ENCODE assay signal across 12 mouse cellular contexts in genomic region chr3:37908456-37908855, GRCm38 (mm10).
DNase-seq lines count a peak whose midpoint lies in the region; ATAC-seq and TF ChIP-seq lines count a peak whose summit lies in the region.
"Had no signal": no experiment of that assay in that cellular context is flagged by ENCODE, and none has a peak within 500 bp of the region (broad histone marks: within the 10 kb centered on the region; RNA-seq: fewer than 3 reads in every experiment).

No protein-coding gene starts in this region.

- no peak overlapping the region for H3K4me2 ChIP-seq in hindbrain, embryonic 11.5 days (replicated peaks; ENCODE audit: low read depth, low read length)
- no peak overlapping the region for H3K4me2 ChIP-seq in kidney, postnatal 0 days (ENCODE audit: low read length)
- no peak overlapping the region for H3K4me2 ChIP-seq in forebrain, embryonic 11.5 days (ENCODE audit: low read depth, low read length, severe bottlenecking)
- H3K4me2 ChIP-seq: hindbrain, embryonic 15.5 days; liver, embryonic 15.5 days had no signal

- no peaks in the 10 kb centered on the region for H3K36me3 ChIP-seq in hindbrain, embryonic 10.5 days
- no peaks in the 10 kb centered on the region for H3K36me3 ChIP-seq in hindbrain, embryonic 11.5 days (ENCODE audit: control insufficient read depth, insufficient read depth, low read length)
- H3K36me3 ChIP-seq in embryonic facial prominence, embryonic 10.5 days (replicated peaks), result no peaks in the 10 kb centered on the region
- H3K36me3 ChIP-seq in kidney, postnatal 0 days (ENCODE audit: insufficient read depth, low read length), result no peaks in the 10 kb centered on the region
- no peaks in the 10 kb centered on the region for H3K36me3 ChIP-seq in forebrain, embryonic 11.5 days (ENCODE audit: control insufficient read depth, insufficient read depth, low read length)
- H3K36me3 ChIP-seq: G1E; hindbrain, embryonic 15.5 days; liver, embryonic 15.5 days had no signal

- DNase-seq in hindbrain, embryonic 10.5 days (ENCODE audit: low spot score), result no peak
- DNase-seq in hindbrain, embryonic 11.5 days (ENCODE audit: low spot score), result no peak
- peak; percentile 66 for DNase-seq in Muller cell, postnatal 12 days (ENCODE audit: inconsistent ontology term)
- no peak for DNase-seq in embryonic facial prominence, embryonic 10.5 days (ENCODE audit: low spot score)
- peak; percentile 71 for DNase-seq in kidney, postnatal 0 days (ENCODE audit: low spot score)
- DNase-seq in layer of hippocampus, adult 2 months (ENCODE audit: low spot score in 2 of 2), result no peak
- no peak for DNase-seq in forebrain, embryonic 11.5 days (ENCODE audit: low spot score)
- DNase-seq: cerebellum, postnatal 14 days; retina, postnatal 1 day had no signal

- H3K27ac ChIP-seq in hindbrain, embryonic 10.5 days, result peak overlapping the region; percentile 75
- H3K27ac ChIP-seq in hindbrain, embryonic 11.5 days (ENCODE audit: low read depth, low read length), result no peak overlapping the region
- H3K27ac ChIP-seq in embryonic facial prominence, embryonic 10.5 days (replicated peaks), result peak overlapping the region; percentile 62
- peak overlapping the region; percentile 84 for H3K27ac ChIP-seq in kidney, postnatal 0 days
- no peak overlapping the region for H3K27ac ChIP-seq in layer of hippocampus, adult 2 months
- no peak overlapping the region for H3K27ac ChIP-seq in forebrain, embryonic 11.5 days (ENCODE audit: low read depth, low read length)
- H3K27ac ChIP-seq: hindbrain, embryonic 15.5 days had no signal

- H3K9ac ChIP-seq in hindbrain, embryonic 11.5 days (ENCODE audit: low read depth, low read length), result no peak overlapping the region
- H3K9ac ChIP-seq in kidney, postnatal 0 days (ENCODE audit: low read depth, low read length), result no peak overlapping the region
- H3K9ac ChIP-seq in forebrain, embryonic 11.5 days (ENCODE audit: low read length), result no peak overlapping the region
- H3K9ac ChIP-seq: hindbrain, embryonic 15.5 days; liver, embryonic 15.5 days had no signal

- H3K4me3 ChIP-seq in hindbrain, embryonic 10.5 days, result no peak overlapping the region
- H3K4me3 ChIP-seq in hindbrain, embryonic 11.5 days (ENCODE audit: low read depth, low read length), result no peak overlapping the region
- no peak overlapping the region for H3K4me3 ChIP-seq in embryonic facial prominence, embryonic 10.5 days
- no peak overlapping the region for H3K4me3 ChIP-seq in kidney, postnatal 0 days (replicated peaks; ENCODE audit: low read depth, low read length)
- H3K4me3 ChIP-seq in layer of hippocampus, adult 2 months, result no peak overlapping the region
- H3K4me3 ChIP-seq in forebrain, embryonic 11.5 days (ENCODE audit: low read depth, low read length), result no peak overlapping the region
- H3K4me3 ChIP-seq: hindbrain, embryonic 15.5 days; liver, embryonic 15.5 days had no signal

- 0 out of 2 replicates have a peak, but pooled peaks cover 7% of the 10 kb centered on the region for H3K9me3 ChIP-seq in hindbrain, embryonic 10.5 days
- no peaks in the 10 kb centered on the region for H3K9me3 ChIP-seq in hindbrain, embryonic 11.5 days (ENCODE audit: control insufficient read depth, low read length)
- H3K9me3 ChIP-seq in embryonic facial prominence, embryonic 10.5 days, result no peaks in the 10 kb centered on the region
- no peaks in the 10 kb centered on the region for H3K9me3 ChIP-seq in kidney, postnatal 0 days (replicated peaks; ENCODE audit: low read length)
- no peaks in the 10 kb centered on the region for H3K9me3 ChIP-seq in forebrain, embryonic 11.5 days (ENCODE audit: control insufficient read depth, low read length)
- H3K9me3 ChIP-seq: G1E; hindbrain, embryonic 15.5 days; liver, embryonic 15.5 days had no signal

- WGBS in hindbrain, embryonic 10.5 days, result 37% methylated on average over 6 of the region's 6 CpGs
- WGBS in hindbrain, embryonic 11.5 days, result 43% methylated on average over 6 of the region's 6 CpGs
- 37% methylated on average over 6 of the region's 6 CpGs for WGBS in embryonic facial prominence, embryonic 10.5 days
- WGBS in kidney, postnatal 0 days, result 18% methylated on average over 6 of the region's 6 CpGs
- WGBS in forebrain, embryonic 11.5 days, result 73% methylated on average over 6 of the region's 6 CpGs

- peaks cover 14% of the 10 kb centered on the region; the same call in 1 of the 2 replicates for H3K27me3 ChIP-seq in hindbrain, embryonic 10.5 days (ENCODE audit: insufficient read depth, poor library complexity, severe bottlenecking)
- no peaks in the 10 kb centered on the region for H3K27me3 ChIP-seq in hindbrain, embryonic 11.5 days (ENCODE audit: control insufficient read depth, insufficient read depth, low read length)
- H3K27me3 ChIP-seq in embryonic facial prominence, embryonic 10.5 days (replicated peaks; ENCODE audit: low read depth, poor library complexity, severe bottlenecking), result no peaks in the 10 kb centered on the region
- no peaks in the 10 kb centered on the region for H3K27me3 ChIP-seq in kidney, postnatal 0 days (ENCODE audit: insufficient read depth, low read length)
- no peaks in the 10 kb centered on the region for H3K27me3 ChIP-seq in forebrain, embryonic 11.5 days (ENCODE audit: control insufficient read depth, insufficient read depth, low read length)
- H3K27me3 ChIP-seq: hindbrain, embryonic 15.5 days; liver, embryonic 15.5 days had no signal

- H3K4me1 ChIP-seq in hindbrain, embryonic 10.5 days (replicated peaks), result peaks cover 24% of the 10 kb centered on the region
- H3K4me1 ChIP-seq in hindbrain, embryonic 11.5 days (replicated peaks; ENCODE audit: control insufficient read depth, insufficient read depth, low read length), result peaks cover 10% of the 10 kb centered on the region
- peaks cover 28% of the 10 kb centered on the region for H3K4me1 ChIP-seq in embryonic facial prominence, embryonic 10.5 days
- H3K4me1 ChIP-seq in kidney, postnatal 0 days (replicated peaks; ENCODE audit: insufficient read depth, low read length), result peaks cover 20% of the 10 kb centered on the region
- H3K4me1 ChIP-seq in forebrain, embryonic 11.5 days (replicated peaks; ENCODE audit: control insufficient read depth, insufficient read depth, low read length), result no peaks in the 10 kb centered on the region

- no peak for TF ChIP-seq CTCF in kidney, postnatal 0 days (IDR thresholded peaks at IDR 0.05; ENCODE audit: low read depth)
- TF ChIP-seq CTCF in layer of hippocampus, adult 2 months (conservative IDR thresholded peaks at IDR 0.05), result no peak

- ATAC-seq in hindbrain, embryonic 11.5 days (ENCODE audit: low FRiP score), result no peak
- peak; percentile 50; the same call in 1 of the 2 replicates for ATAC-seq in kidney, postnatal 0 days (replicated peaks; ENCODE audit: low FRiP score, low read depth)
- ATAC-seq in forebrain, embryonic 11.5 days (replicated peaks; ENCODE audit: low FRiP score), result no peak

Comparison
In these comparisons a context has a peak if more than half of its experiments do, and no peak if none do; other contexts are left out.
1. H3K27ac ChIP-seq: peak in hindbrain, embryonic 10.5 days (single experiment), embryonic facial prominence, embryonic 10.5 days (single experiment) and kidney, postnatal 0 days (single experiment); none in hindbrain, embryonic 11.5 days (single experiment), layer of hippocampus, adult 2 months (single experiment) and forebrain, embryonic 11.5 days (single experiment).
2. DNase-seq: peak in Muller cell, postnatal 12 days (single experiment) and kidney, postnatal 0 days (single experiment); none in hindbrain, embryonic 10.5 days (single experiment), hindbrain, embryonic 11.5 days (single experiment), embryonic facial prominence, embryonic 10.5 days (single experiment), layer of hippocampus, adult 2 months (0 of 2) and forebrain, embryonic 11.5 days (single experiment).